Mouse (Mus musculus) olfactory bulb, adult 2 months (tissue): ENCODE data around the gene Metrn.

Experiments
- CTCF ChIP-seq: fragments of 200-500 bp; IDR thresholded peaks from 2 replicates; pipeline ENCODE4 v1.5.1; 2012; ENCODE audit warnings: low read depth, mild to moderate bottlenecking, low read length, moderate library complexity; ENCODE audit not compliant: insufficient read depth
- POLR2A ChIP-seq: fragments of 200-500 bp; IDR thresholded peaks from 2 replicates; pipeline ENCODE4 v1.6.1; 2012; ENCODE audit warnings: mild to moderate bottlenecking, low read depth, low read length, moderate library complexity; ENCODE audit not compliant: insufficient read depth

GRCm38 (mm10) chr17:25827011-25827410 is 30.1 kb upstream of the Metrn start:
- TF ChIP-seq CTCF (no peak), POLR2A (no peak)
